Mouse (Mus musculus) lung, adult 2 months (tissue): ENCODE data around the gene Asb16. TPM values are rescaled to one million over a fixed set of nuclear protein-coding genes. Genes with fewer than 3 reads are reported as not detected.

Experiments used
- DNase-seq: peaks from one replicate; pipeline ENCODE4 v3.0.0; 2022
- H3K4me1 ChIP-seq: fragments of 200-500 bp; 2 replicates; pipeline ENCODE4 v1.6.1; 2011; ENCODE audit warnings: low read length; ENCODE audit not compliant: control insufficient read depth, insufficient read depth
- H3K4me3 ChIP-seq: fragments of 200-500 bp; replicated peaks from 2 replicates; pipeline ENCODE3; 2011; ENCODE audit warnings: low read depth, mild to moderate bottlenecking, control low read depth, low read length; ENCODE audit errors: extremely low read depth
- CTCF ChIP-seq: fragments of 200-500 bp; IDR thresholded peaks from 2 replicates; pipeline ENCODE4 v1.5.1; 2011; ENCODE audit warnings: mild to moderate bottlenecking, low read length, control low read depth; ENCODE audit not compliant: insufficient read depth
- POLR2A ChIP-seq: fragments of 200-500 bp; IDR thresholded peaks from 2 replicates; pipeline ENCODE4 v1.6.1; 2011; ENCODE audit warnings: low read depth, mild to moderate bottlenecking, control low read depth, low read length, borderline replicate concordance; ENCODE audit errors: extremely low read depth
- WGBS: fragments of 180-500 bp; shearing (Covaris S2); methylation state at CpG from one replicate; pipeline ENCODE4 v1.1.7; 2018; 5-methylcytosine and 5-hydroxymethylcytosine counted together
- polyA plus RNA-seq: library from polyadenylated mRNA; depleted of rRNA; stranded (reverse); fragments of >200 nt; gene quantifications from 2 replicates; pipeline ENCODE4 v1.2.3, GENCODE M21; 2012

The Asb16 gene
- polyA plus RNA-seq, 1 experiment = 1.8 TPM

DNA sequence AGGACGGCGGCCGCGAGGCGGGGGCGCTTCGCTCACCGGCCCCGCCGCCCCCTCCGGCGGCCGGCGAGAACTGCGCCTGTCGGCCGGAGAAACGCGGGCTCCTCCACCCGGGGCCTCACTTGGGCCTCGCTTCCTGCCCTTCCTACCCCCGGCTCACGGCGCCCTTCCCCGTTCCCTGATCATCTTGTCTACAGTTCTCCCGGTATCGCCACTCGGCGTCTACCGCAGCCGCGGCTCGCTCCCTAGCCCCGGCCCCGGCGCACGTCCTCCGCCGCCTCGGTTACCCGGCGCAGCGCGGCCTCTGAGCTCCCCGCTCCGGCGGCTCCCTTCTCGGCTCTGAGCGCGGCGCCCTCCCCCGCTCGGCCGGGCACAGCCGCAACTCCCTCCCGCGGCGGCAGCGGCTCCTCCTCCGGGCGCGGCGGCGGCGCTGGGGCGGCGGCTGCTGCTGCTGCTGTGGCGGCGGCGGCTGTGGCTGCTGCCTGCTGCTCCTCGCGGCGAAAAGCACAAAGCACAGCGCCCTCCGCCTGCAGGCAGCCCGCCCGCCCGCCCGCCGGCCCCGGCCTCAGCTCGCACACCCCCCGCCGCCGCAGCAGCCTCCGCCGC is 48.9 kb downstream of the Asb16 start:
- Histone ChIP-seq H3K4me1 (peaks cover 6% of the 10 kb centered on the region; the same call in 1 of the 2 replicates), H3K4me3 (peak overlapping the region; percentile 97)
- no peak for TF ChIP-seq POLR2A
- no peak for TF ChIP-seq CTCF
- under 1% methylated on average over 68 of the region's 87 CpGs for WGBS
- peak; percentile 64 for DNase-seq

- H3K4me1 ChIP-seq = peaks cover 6% of the 10 kb centered on the region; the same call in 1 of the 2 replicates
- under 1% methylated on average over 47 of the region's 77 CpGs for WGBS
- TF ChIP-seq CTCF (no peak), POLR2A (no peak)
- H3K4me3 ChIP-seq = peak overlapping the region; percentile 97
- peak; percentile 78 for DNase-seq
Observed at GRCm38 (mm10) chr11:102317901-102318575, 49.5 kb downstream of the Asb16 start.

- peak overlapping the region; percentile 97 for H3K4me3 ChIP-seq
- no peak for DNase-seq
- WGBS = 1% methylated on average over 83 of the region's 84 CpGs
- peaks cover 6% of the 10 kb centered on the region; the same call in 1 of the 2 replicates for H3K4me1 ChIP-seq
- TF ChIP-seq POLR2A (peak; percentile 38; the same call in 1 of the 2 replicates), CTCF (no peak)
Observed at GRCm38 (mm10) chr11:102318576-102319409, 50.2 kb downstream of the Asb16 start.

- DNase-seq = peak; percentile 82
- WGBS = under 1% methylated on average over 25 of the region's 25 CpGs
- TF ChIP-seq POLR2A = peak; percentile 40; the same call in 1 of the 2 replicates
- no peak for TF ChIP-seq CTCF
- Histone ChIP-seq H3K4me1 (peaks cover 6% of the 10 kb centered on the region; the same call in 1 of the 2 replicates), H3K4me3 (peak within 1 kb of the TSS; percentile 97)
Observed at GRCm38 (mm10) chr11:102319410-102319792, 50.9 kb downstream of the Asb16 start, which contains the start of gene Ubtf. Ubtf (minus strand) TSS chr11:102319742.

DNA sequence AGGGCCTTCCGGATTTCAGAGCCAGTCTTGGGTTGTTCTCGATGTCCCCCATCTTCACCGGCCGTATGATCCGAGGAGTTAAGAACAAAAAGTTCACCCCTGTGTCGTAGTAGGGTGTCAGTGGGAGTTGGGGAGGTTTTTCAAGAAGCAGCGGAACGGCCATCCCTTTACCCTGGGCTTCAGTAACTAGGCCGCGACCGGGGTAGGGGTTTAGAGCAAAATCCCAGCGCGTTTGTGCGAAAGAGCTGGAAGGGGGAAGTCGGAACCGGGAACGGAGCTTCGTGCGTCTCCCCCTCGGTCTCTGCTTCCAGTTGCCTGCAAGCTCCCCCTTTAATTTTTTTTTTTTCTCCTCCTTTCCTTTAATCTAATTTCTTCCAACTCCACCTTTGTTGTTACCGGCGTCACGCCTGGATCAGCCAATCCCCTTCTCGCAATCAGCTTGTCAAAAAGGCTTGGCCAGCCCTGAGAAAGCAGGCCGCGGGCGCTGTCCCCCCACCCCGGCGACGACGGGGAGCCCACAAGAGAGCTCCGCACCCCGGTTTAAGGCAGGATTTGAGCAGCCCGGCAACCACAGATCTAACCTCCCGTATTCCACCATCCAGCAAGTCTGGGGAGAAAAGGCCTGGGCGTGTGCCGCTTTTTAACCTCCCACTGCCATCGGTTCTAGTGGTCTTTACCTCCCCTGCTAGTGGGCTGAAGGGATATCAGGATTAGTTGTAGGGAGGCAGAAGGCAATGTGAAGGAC is 51.6 kb downstream of the Asb16 start:
- under 1% methylated on average over 38 of the region's 38 CpGs for WGBS
- DNase-seq = peak; percentile 85
- TF ChIP-seq CTCF (no peak), POLR2A (peak; percentile 87; the same call in 1 of the 2 replicates)

DNA sequence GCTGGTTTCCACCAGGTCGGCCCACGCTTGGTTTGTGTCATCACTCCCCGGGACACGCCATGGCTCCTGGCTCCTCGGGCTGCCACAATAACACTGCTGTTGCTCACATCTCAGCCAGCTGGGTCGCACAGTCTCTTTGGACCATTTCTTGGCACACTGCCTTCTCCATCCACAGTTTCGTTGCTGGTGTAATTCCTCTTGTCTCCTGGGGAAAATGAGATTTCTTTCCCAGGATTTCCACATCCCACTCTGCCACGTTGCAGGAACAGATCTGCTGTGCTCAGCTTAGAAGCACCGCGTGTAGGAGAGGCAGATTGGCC is 52.1 kb downstream of the Asb16 start:
- Histone ChIP-seq H3K4me3 (peak overlapping the region; percentile 66), H3K4me1 (peaks cover 6% of the 10 kb centered on the region; the same call in 1 of the 2 replicates)
- 14% methylated on average over 10 of the region's 10 CpGs for WGBS
- no peak for DNase-seq
- TF ChIP-seq CTCF (no peak), POLR2A (peak; percentile 33)

More for the DNA sequence above, 51.6 kb downstream of the Asb16 start:
- H3K4me1 ChIP-seq = peaks cover 6% of the 10 kb centered on the region; the same call in 1 of the 2 replicates
- H3K4me3 ChIP-seq = peak overlapping the region; percentile 66

GRCm38 (mm10) chr11:102321931-102322330 is 53.4 kb downstream of the Asb16 start:
- 73% methylated on average over 6 of the region's 6 CpGs for WGBS
- TF ChIP-seq POLR2A = no peak
- TF ChIP-seq CTCF = no peak
- Histone ChIP-seq H3K4me3 (no peak overlapping the region), H3K4me1 (peaks cover 6% of the 10 kb centered on the region; the same call in 1 of the 2 replicates)
- DNase-seq = no peak

DNA sequence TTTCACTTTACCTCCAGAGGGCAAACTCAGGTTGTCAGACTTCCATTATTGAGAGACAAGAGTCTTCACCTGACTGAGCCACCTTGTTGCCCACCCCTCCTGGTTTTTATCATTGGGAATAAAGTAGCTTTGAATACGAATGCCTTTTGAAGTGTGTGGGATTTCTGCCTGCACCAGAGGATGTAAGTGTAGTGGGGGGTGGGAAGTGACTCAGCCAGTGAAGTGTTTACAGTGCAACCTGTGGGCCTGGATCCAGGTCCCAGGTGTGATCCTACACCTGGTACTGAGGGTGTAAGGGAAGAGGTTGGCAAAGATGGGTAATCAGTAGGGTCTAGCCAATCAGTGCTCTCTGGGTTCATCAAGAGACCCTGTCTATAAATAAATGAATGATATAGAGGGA is 55.0 kb downstream of the Asb16 start:
- no peak for DNase-seq

More for the DNA sequence above, 55.0 kb downstream of the Asb16 start:
- no peak overlapping the region for H3K4me3 ChIP-seq
- H3K4me1 ChIP-seq = peaks cover 6% of the 10 kb centered on the region; the same call in 1 of the 2 replicates
- WGBS = 55% methylated on average over 1 of the region's 1 CpGs
- TF ChIP-seq POLR2A (no peak), CTCF (no peak)
